Mouse (Mus musculus): Measurements from ENCODE around the gene Jak3. TPM values are rescaled to one million over a fixed set of nuclear protein-coding genes. Genes with fewer than 3 reads are reported as not detected.

Gene Jak3
- polyA plus RNA-seq, 1 experiment from 2014 or later = 0.99 TPM

GRCm38 (mm10) chr8:71679116-71679515 lies 3.0 kb downstream of the Jak3 start:
- DNase-seq (ENCODE audit: low spot score) (no peak), ATAC-seq (ENCODE audit: low FRiP score) (no peak)
- Histone ChIP-seq H3K4me2 (replicated peaks; ENCODE audit: low read depth, low read length) (peak overlapping the region; percentile 24), H3K9me3 (ENCODE audit: control insufficient read depth, low read length) (no peaks in the 10 kb centered on the region), H3K4me1 (replicated peaks; ENCODE audit: control insufficient read depth, insufficient read depth, low read length) (no peaks in the 10 kb centered on the region), H3K4me3 (ENCODE audit: low read depth, low read length) (peak overlapping the region; percentile 12; the same call in 1 of the 2 replicates), H3K27ac (ENCODE audit: low read depth, low read length) (no peak overlapping the region), H3K9ac (ENCODE audit: low read depth, low read length) (no peak overlapping the region), H3K27me3 (ENCODE audit: control insufficient read depth, insufficient read depth, low read length) (peaks cover 89% of the 10 kb centered on the region), H3K36me3 (ENCODE audit: control insufficient read depth, insufficient read depth, low read length) (no peaks in the 10 kb centered on the region)
- WGBS = 9% methylated on average over 16 of the region's 16 CpGs

GRCm38 (mm10) chr8:71679550-71680168 lies 3.6 kb downstream of the Jak3 start:
- 2% methylated on average over 46 of the region's 46 CpGs for WGBS
- peaks cover 94% of the 10 kb centered on the region for H3K27me3 ChIP-seq (ENCODE audit: control insufficient read depth, insufficient read depth, low read length)
- H3K4me3 ChIP-seq (ENCODE audit: low read depth, low read length) = peak overlapping the region; percentile 12; the same call in 1 of the 2 replicates
- ATAC-seq (ENCODE audit: low FRiP score) = 0 out of 2 replicates have a peak, but pooled peaks have one; percentile 5
- H3K36me3 ChIP-seq (ENCODE audit: control insufficient read depth, insufficient read depth, low read length) = no peaks in the 10 kb centered on the region
- no peaks in the 10 kb centered on the region for H3K9me3 ChIP-seq (ENCODE audit: control insufficient read depth, low read length)
- H3K4me1 ChIP-seq (replicated peaks; ENCODE audit: control insufficient read depth, insufficient read depth, low read length) = no peaks in the 10 kb centered on the region
- H3K9ac ChIP-seq (ENCODE audit: low read depth, low read length) = no peak overlapping the region
- DNase-seq (ENCODE audit: low spot score) = no peak
- no peak overlapping the region for H3K27ac ChIP-seq (ENCODE audit: low read depth, low read length)
- H3K4me2 ChIP-seq (replicated peaks; ENCODE audit: low read depth, low read length) = peak overlapping the region; percentile 24

- ATAC-seq (ENCODE audit: low FRiP score) (no peak), DNase-seq (ENCODE audit: low spot score) (peak; percentile 46)
- Histone ChIP-seq H3K9ac (ENCODE audit: low read depth, low read length) (no peak overlapping the region), H3K4me3 (ENCODE audit: low read depth, low read length) (no peak overlapping the region), H3K36me3 (ENCODE audit: control insufficient read depth, insufficient read depth, low read length) (no peaks in the 10 kb centered on the region), H3K4me1 (replicated peaks; ENCODE audit: control insufficient read depth, insufficient read depth, low read length) (no peaks in the 10 kb centered on the region), H3K4me2 (replicated peaks; ENCODE audit: low read depth, low read length) (no peak overlapping the region), H3K9me3 (ENCODE audit: control insufficient read depth, low read length) (no peaks in the 10 kb centered on the region), H3K27me3 (ENCODE audit: control insufficient read depth, insufficient read depth, low read length) (peaks cover 99% of the 10 kb centered on the region), H3K27ac (ENCODE audit: low read depth, low read length) (no peak overlapping the region)
- 4% methylated on average over 21 of the region's 21 CpGs for WGBS
Observed at GRCm38 (mm10) chr8:71680471-71680870, 4.4 kb downstream of the Jak3 start.

- Histone ChIP-seq H3K4me2 (replicated peaks; ENCODE audit: low read depth, low read length) (no peak overlapping the region), H3K9ac (ENCODE audit: low read depth, low read length) (no peak overlapping the region), H3K4me3 (ENCODE audit: low read depth, low read length) (no peak overlapping the region), H3K27me3 (ENCODE audit: control insufficient read depth, insufficient read depth, low read length) (peaks cover 99% of the 10 kb centered on the region), H3K36me3 (ENCODE audit: control insufficient read depth, insufficient read depth, low read length) (no peaks in the 10 kb centered on the region), H3K9me3 (ENCODE audit: control insufficient read depth, low read length) (no peaks in the 10 kb centered on the region), H3K4me1 (replicated peaks; ENCODE audit: control insufficient read depth, insufficient read depth, low read length) (no peaks in the 10 kb centered on the region), H3K27ac (ENCODE audit: low read depth, low read length) (no peak overlapping the region)
- ATAC-seq (ENCODE audit: low FRiP score) = no peak
- peak; percentile 38 for DNase-seq (ENCODE audit: low spot score)
- WGBS = 2% methylated on average over 17 of the region's 18 CpGs
Observed at GRCm38 (mm10) chr8:71681369-71681915, 5.3 kb downstream of the Jak3 start.

GRCm38 (mm10) chr8:71682832-71683231 lies 6.7 kb downstream of the Jak3 start:
- Histone ChIP-seq H3K27ac (ENCODE audit: low read depth, low read length) (no peak overlapping the region), H3K9ac (ENCODE audit: low read depth, low read length) (no peak overlapping the region), H3K4me2 (replicated peaks; ENCODE audit: low read depth, low read length) (no peak overlapping the region), H3K4me1 (replicated peaks; ENCODE audit: control insufficient read depth, insufficient read depth, low read length) (no peaks in the 10 kb centered on the region), H3K27me3 (ENCODE audit: control insufficient read depth, insufficient read depth, low read length) (peaks cover 100% of the 10 kb centered on the region), H3K9me3 (ENCODE audit: control insufficient read depth, low read length) (no peaks in the 10 kb centered on the region), H3K36me3 (ENCODE audit: control insufficient read depth, insufficient read depth, low read length) (no peaks in the 10 kb centered on the region), H3K4me3 (ENCODE audit: low read depth, low read length) (no peak overlapping the region)
- DNase-seq (ENCODE audit: low spot score) (no peak), ATAC-seq (ENCODE audit: low FRiP score) (no peak)
- 63% methylated on average over 12 of the region's 12 CpGs for WGBS

- ATAC-seq (ENCODE audit: low FRiP score) (no peak), DNase-seq (ENCODE audit: low spot score) (no peak)
- H3K4me3 ChIP-seq (ENCODE audit: low read depth, low read length) = no peak overlapping the region
- H3K9ac ChIP-seq (ENCODE audit: low read depth, low read length) = no peak overlapping the region
- peaks cover 100% of the 10 kb centered on the region for H3K27me3 ChIP-seq (ENCODE audit: control insufficient read depth, insufficient read depth, low read length)
- 0 out of 2 replicates have a peak, but pooled peaks cover 3% of the 10 kb centered on the region for H3K4me1 ChIP-seq (replicated peaks; ENCODE audit: control insufficient read depth, insufficient read depth, low read length)
- H3K27ac ChIP-seq (ENCODE audit: low read depth, low read length) = no peak overlapping the region
- WGBS = 22% methylated on average over 10 of the region's 10 CpGs
- H3K9me3 ChIP-seq (ENCODE audit: control insufficient read depth, low read length) = no peaks in the 10 kb centered on the region
- no peak overlapping the region for H3K4me2 ChIP-seq (replicated peaks; ENCODE audit: low read depth, low read length)
- H3K36me3 ChIP-seq (ENCODE audit: control insufficient read depth, insufficient read depth, low read length) = no peaks in the 10 kb centered on the region
Observed at GRCm38 (mm10) chr8:71684701-71685100, 8.6 kb downstream of the Jak3 start.

- 3% methylated on average over 29 of the region's 29 CpGs for WGBS
Observed at GRCm38 (mm10) chr8:71685573-71685972, 9.5 kb downstream of the Jak3 start.

GRCm38 (mm10) chr8:71686143-71686734 lies 10.1 kb downstream of the Jak3 start:
- H3K36me3 ChIP-seq (ENCODE audit: control insufficient read depth, insufficient read depth, low read length) = no peaks in the 10 kb centered on the region
- peak overlapping the region; percentile 11; the same call in 1 of the 2 replicates for H3K4me2 ChIP-seq (replicated peaks; ENCODE audit: low read depth, low read length)
- H3K4me1 ChIP-seq (replicated peaks; ENCODE audit: control insufficient read depth, insufficient read depth, low read length) = 0 out of 2 replicates have a peak, but pooled peaks cover 3% of the 10 kb centered on the region
- peak; percentile 55 for ATAC-seq (ENCODE audit: low FRiP score)
- no peak overlapping the region for H3K27ac ChIP-seq (ENCODE audit: low read depth, low read length)
- peak; percentile 50 for DNase-seq (ENCODE audit: low spot score)
- no peak overlapping the region for H3K9ac ChIP-seq (ENCODE audit: low read depth, low read length)
- no peaks in the 10 kb centered on the region for H3K9me3 ChIP-seq (ENCODE audit: control insufficient read depth, low read length)
- WGBS = 2% methylated on average over 23 of the region's 23 CpGs
- H3K27me3 ChIP-seq (ENCODE audit: control insufficient read depth, insufficient read depth, low read length) = peaks cover 100% of the 10 kb centered on the region
- peak overlapping the region; percentile 19 for H3K4me3 ChIP-seq (ENCODE audit: low read depth, low read length)

More at GRCm38 (mm10) chr8:71685573-71685972, 9.5 kb downstream of the Jak3 start:
- ATAC-seq (ENCODE audit: low FRiP score) (peak; percentile 8; the same call in 1 of the 2 replicates), DNase-seq (ENCODE audit: low spot score) (peak; percentile 46)
- H3K9me3 ChIP-seq (ENCODE audit: control insufficient read depth, low read length) = no peaks in the 10 kb centered on the region
- H3K4me2 ChIP-seq (replicated peaks; ENCODE audit: low read depth, low read length) = peak overlapping the region; percentile 31
- H3K9ac ChIP-seq (ENCODE audit: low read depth, low read length) = no peak overlapping the region
- H3K27ac ChIP-seq (ENCODE audit: low read depth, low read length) = no peak overlapping the region
- H3K36me3 ChIP-seq (ENCODE audit: control insufficient read depth, insufficient read depth, low read length) = no peaks in the 10 kb centered on the region
- peaks cover 100% of the 10 kb centered on the region for H3K27me3 ChIP-seq (ENCODE audit: control insufficient read depth, insufficient read depth, low read length)
- peak overlapping the region; percentile 19 for H3K4me3 ChIP-seq (ENCODE audit: low read depth, low read length)
- H3K4me1 ChIP-seq (replicated peaks; ENCODE audit: control insufficient read depth, insufficient read depth, low read length) = 0 out of 2 replicates have a peak, but pooled peaks cover 3% of the 10 kb centered on the region

Measured in hindbrain, embryonic 11.5 days (tissue).